Mouse (Mus musculus): ENCODE measurements at regions not wholly inside any gene's neighbourhood (a gene's known extent, or its start where the extent isn't known, plus 50 kb on each side); places are given as distances from the start of the nearest gene placed in this dataset.

DNA sequence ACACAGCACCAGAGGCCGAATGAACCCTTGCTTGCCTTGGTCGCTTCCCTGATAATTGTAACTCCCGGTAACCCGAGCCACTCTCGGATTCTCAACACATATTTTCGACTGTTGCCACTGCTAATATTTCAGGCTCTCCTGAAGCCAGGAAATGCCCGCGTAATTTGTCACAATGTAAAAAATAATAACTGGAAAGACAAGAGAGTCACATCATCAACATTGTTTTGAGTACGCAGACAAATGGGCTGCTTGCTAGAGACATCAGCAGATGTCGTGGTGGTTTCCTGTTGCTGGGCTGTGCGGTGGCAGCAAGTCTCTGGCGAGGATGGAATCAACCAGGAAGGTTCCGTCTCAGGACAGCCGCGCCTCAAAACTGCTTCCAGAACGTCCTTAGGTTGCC is 497.1 kb downstream of the Efna5 start:
- H3K36me3 ChIP-seq (replicated peaks): no peaks in the 10 kb centered on the region
- no peak overlapping the region for H3K4me3 ChIP-seq (replicated peaks)
- H3K27ac ChIP-seq: no peak overlapping the region
- no peaks in the 10 kb centered on the region for H3K4me1 ChIP-seq
- H3K4me2 ChIP-seq: no peak overlapping the region
- no peak for ATAC-seq (ENCODE audit: low FRiP score)
- H3K9me3 ChIP-seq: no peaks in the 10 kb centered on the region
- 90% methylated on average over 16 of the region's 16 CpGs for WGBS
- H3K9ac ChIP-seq: no peak overlapping the region
- H3K27me3 ChIP-seq: no peaks in the 10 kb centered on the region

DNA sequence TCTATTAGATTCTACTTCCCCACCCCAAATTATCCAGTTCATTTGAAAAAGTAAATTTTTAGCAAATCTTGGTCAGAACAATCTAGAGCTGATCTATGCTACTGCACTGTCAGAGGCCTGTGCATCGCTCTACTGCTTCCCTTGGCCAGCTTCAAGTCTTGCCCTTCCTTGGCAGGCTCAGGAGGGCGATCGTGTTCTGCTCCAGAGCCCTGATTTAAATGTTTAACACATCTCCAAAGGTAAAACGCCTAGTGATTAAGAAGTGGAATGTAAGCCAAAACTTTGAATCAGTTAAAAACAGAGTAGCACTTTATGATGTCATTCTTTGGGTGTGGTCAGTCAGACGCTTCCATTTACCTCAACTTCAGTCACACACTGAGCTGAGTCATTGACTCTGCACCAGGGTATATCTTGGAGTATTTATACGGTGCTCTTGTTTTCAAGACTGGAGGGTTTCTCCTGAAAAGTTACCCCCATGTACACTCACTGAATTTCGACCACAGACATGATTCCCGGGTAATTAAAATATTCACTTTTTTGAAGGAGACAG is 502.2 kb downstream of the Efna5 start:
- no peak for ATAC-seq (ENCODE audit: low FRiP score)
- Histone ChIP-seq H3K9ac (no peak overlapping the region), H3K9me3 (no peaks in the 10 kb centered on the region), H3K4me1 (no peaks in the 10 kb centered on the region), H3K4me3 (replicated peaks) (no peak overlapping the region), H3K27ac (no peak overlapping the region), H3K36me3 (replicated peaks) (no peaks in the 10 kb centered on the region), H3K4me2 (no peak overlapping the region), H3K27me3 (no peaks in the 10 kb centered on the region)
- WGBS: 88% methylated on average over 8 of the region's 8 CpGs

DNA sequence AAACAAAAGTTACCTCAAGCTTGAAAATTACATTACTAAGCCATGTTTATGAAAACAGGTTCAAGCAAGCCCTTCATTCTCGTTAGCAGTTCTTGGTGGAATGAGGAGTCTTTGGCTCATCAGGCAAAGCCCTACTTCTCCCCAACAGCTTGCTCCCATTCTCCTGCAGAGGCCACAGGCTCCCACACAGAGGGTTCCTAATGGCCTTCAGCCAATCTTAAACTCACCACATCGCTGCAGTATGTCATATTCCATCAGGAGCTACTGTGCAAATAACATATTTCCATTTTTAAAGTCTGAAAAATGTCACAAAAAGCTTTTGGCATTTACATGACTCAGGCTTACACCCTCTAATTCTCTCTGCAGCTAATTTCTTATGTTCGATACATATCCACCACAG is 512.0 kb downstream of the Efna5 start:
- Histone ChIP-seq H3K4me3 (replicated peaks) (no peak overlapping the region), H3K27ac (no peak overlapping the region), H3K36me3 (replicated peaks) (no peaks in the 10 kb centered on the region), H3K9ac (no peak overlapping the region), H3K4me1 (no peaks in the 10 kb centered on the region), H3K4me2 (no peak overlapping the region), H3K9me3 (no peaks in the 10 kb centered on the region), H3K27me3 (no peaks in the 10 kb centered on the region)
- no peak for ATAC-seq (ENCODE audit: low FRiP score)
- 83% methylated on average over 3 of the region's 3 CpGs for WGBS

DNA sequence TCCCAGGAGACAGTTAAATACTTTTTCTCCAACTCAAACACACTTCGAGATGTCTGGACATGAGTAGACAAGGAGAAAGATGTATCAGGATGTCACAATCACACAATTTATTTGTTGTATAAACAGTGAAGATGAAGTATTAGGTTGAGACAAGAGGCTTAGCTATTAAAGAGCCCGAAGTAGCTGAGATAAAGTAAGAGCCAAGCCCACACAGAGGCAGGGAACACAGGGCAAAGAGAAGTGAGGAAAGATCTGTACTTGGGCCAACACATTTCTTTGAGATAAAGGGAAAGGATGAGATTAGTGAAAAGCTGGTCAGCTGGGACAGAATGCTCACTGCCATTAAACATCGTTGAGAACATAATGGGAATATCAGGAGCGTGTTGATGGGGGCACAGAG is 513.2 kb downstream of the Efna5 start:
- no peaks in the 10 kb centered on the region for H3K9me3 ChIP-seq
- no peak overlapping the region for H3K4me2 ChIP-seq
- no peaks in the 10 kb centered on the region for H3K36me3 ChIP-seq (replicated peaks)
- no peak overlapping the region for H3K9ac ChIP-seq
- 79% methylated on average over 4 of the region's 4 CpGs for WGBS
- no peaks in the 10 kb centered on the region for H3K4me1 ChIP-seq
- no peaks in the 10 kb centered on the region for H3K27me3 ChIP-seq
- H3K4me3 ChIP-seq (replicated peaks): no peak overlapping the region
- no peak overlapping the region for H3K27ac ChIP-seq
- no peak for ATAC-seq (ENCODE audit: low FRiP score)

DNA sequence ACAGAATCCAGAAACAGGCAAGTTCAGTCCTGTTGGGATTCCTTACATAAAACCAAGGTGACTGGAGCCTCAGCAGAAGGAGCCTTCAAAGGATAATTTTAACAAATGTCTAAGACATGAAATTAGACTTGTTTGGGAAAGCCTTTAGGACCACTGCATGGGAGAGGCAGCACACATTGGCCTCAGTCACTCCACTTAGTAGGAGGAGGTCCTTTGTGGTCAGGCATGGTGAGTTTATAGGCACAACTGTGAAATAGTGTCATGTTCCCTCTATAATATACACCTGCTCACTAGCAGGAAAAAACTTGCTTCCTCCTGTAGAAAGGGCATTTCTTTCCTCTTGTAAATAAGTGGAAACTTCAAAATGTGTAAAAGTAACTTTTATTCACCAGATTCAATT is 522.8 kb downstream of the Efna5 start:
- Histone ChIP-seq H3K9me3 (no peaks in the 10 kb centered on the region), H3K4me2 (no peak overlapping the region), H3K27ac (no peak overlapping the region), H3K4me3 (replicated peaks) (no peak overlapping the region), H3K36me3 (replicated peaks) (no peaks in the 10 kb centered on the region), H3K9ac (no peak overlapping the region), H3K27me3 (no peaks in the 10 kb centered on the region), H3K4me1 (no peaks in the 10 kb centered on the region)
- ATAC-seq (ENCODE audit: low FRiP score): no peak

DNA sequence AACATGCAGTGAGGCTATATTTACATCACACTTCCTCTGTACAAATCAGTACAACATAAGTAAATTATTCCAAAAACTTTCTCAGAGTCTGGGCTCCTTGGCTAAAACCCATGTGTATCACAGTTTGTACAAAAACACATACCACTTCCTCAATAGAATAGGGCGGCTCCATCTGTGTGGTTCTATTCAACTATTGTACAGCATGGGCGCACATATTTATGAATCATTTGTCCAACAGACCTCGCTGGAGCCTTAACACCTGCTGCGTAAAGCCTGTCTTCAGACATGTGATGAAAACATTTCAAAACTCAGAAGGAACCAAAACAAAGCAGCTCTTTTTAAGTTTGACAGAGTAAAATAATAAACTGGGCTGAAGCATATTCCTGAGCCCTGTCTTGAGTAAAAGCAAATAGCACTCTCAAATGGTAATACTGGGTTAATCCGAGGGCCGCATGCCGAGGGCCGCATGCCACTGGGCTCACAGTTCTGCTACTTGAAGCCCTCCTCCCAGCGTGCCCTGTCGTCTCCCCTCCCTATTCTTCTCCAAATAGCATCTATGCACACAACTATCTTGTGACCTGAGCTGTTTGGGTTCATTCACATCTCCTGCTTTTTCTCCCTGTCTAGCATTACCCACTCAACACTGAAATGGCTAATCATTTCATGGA is 543.1 kb downstream of the Efna5 start:
- peaks cover 3% of the 10 kb centered on the region; the same call in 1 of the 2 replicates for H3K27me3 ChIP-seq
- H3K4me3 ChIP-seq (replicated peaks): no peak overlapping the region
- H3K9me3 ChIP-seq: no peaks in the 10 kb centered on the region
- H3K4me1 ChIP-seq: peaks cover 12% of the 10 kb centered on the region
- H3K36me3 ChIP-seq (replicated peaks): no peaks in the 10 kb centered on the region
- H3K4me2 ChIP-seq: no peak overlapping the region
- H3K27ac ChIP-seq: no peak overlapping the region
- 31% methylated on average over 10 of the region's 10 CpGs for WGBS
- ATAC-seq (ENCODE audit: low FRiP score): peak; percentile 67; the same call in 1 of the 2 replicates
- no peak overlapping the region for H3K9ac ChIP-seq

DNA sequence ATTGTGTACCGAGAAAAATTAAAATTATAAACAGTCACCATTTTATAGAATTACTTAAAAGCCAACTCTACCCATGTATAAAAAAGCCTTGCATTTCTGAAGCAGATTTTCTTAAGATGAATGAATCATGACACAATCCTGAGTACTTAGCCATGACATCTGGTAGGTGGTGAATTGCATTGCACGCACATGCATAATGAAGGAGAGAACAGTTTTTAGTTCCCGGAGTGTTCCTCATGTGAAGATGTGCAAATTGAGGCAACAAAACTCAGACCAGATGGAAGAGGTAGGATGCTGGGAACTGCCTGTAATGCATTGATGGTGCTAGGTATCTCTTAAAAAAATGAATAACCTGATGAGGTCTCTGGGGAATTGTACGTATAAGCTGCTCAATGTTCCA is 550.9 kb downstream of the Efna5 start:
- no peaks in the 10 kb centered on the region for H3K36me3 ChIP-seq (replicated peaks)
- H3K27me3 ChIP-seq: no peaks in the 10 kb centered on the region
- 92% methylated on average over 4 of the region's 4 CpGs for WGBS
- H3K9me3 ChIP-seq: no peaks in the 10 kb centered on the region
- no peak overlapping the region for H3K4me2 ChIP-seq
- H3K4me3 ChIP-seq (replicated peaks): no peak overlapping the region
- H3K9ac ChIP-seq: no peak overlapping the region
- ATAC-seq (ENCODE audit: low FRiP score): no peak
- no peaks in the 10 kb centered on the region for H3K4me1 ChIP-seq
- no peak overlapping the region for H3K27ac ChIP-seq

DNA sequence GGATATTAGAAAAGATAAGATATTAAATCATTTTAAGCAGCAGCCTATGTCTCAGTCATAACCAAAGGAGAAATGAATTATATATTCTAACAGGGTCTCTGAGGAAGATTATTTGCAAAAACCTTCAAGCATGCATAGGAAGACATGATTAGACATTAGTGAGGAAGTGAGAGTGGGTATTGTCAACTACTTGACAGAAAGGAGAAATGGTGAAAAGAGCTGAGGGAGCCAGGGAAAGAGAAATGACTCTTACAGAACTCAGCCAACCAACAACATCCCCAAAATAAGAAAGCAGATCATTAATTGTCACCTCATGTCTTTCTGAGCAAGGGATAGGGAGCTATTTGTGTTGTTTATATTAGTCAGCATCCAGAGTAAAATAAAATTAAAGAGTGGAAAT is 554.3 kb downstream of the Efna5 start:
- Histone ChIP-seq H3K4me3 (replicated peaks) (no peak overlapping the region), H3K27me3 (no peaks in the 10 kb centered on the region), H3K9me3 (no peaks in the 10 kb centered on the region), H3K4me1 (no peaks in the 10 kb centered on the region), H3K27ac (no peak overlapping the region), H3K36me3 (replicated peaks) (no peaks in the 10 kb centered on the region), H3K4me2 (no peak overlapping the region), H3K9ac (no peak overlapping the region)
- no peak for ATAC-seq (ENCODE audit: low FRiP score)

DNA sequence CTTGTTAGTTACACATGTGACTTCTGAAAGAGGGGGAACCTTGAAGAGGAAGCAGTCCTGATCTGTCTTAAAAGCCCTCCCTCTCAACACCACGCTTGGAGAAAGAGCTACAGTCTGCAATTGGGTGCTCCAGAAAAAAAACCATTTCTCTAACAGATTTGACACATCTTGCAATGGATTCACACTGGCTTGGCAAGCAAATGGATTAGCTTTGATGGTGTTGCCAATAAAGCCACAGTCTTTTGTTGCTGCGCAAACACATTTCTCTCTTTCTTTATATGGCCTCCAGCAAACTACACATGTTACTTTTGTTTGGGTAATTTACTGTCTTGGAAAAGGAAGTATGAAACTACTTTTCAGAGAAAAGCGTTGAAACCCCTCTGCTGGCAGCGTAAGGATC is 562.1 kb downstream of the Efna5 start:
- no peak for ATAC-seq (ENCODE audit: low FRiP score)
- no peak overlapping the region for H3K4me2 ChIP-seq
- H3K4me3 ChIP-seq (replicated peaks): no peak overlapping the region
- H3K27me3 ChIP-seq: no peaks in the 10 kb centered on the region
- H3K4me1 ChIP-seq: no peaks in the 10 kb centered on the region
- no peak overlapping the region for H3K9ac ChIP-seq
- H3K36me3 ChIP-seq (replicated peaks): no peaks in the 10 kb centered on the region
- H3K9me3 ChIP-seq: no peaks in the 10 kb centered on the region
- 75% methylated on average over 4 of the region's 4 CpGs for WGBS
- no peak overlapping the region for H3K27ac ChIP-seq

DNA sequence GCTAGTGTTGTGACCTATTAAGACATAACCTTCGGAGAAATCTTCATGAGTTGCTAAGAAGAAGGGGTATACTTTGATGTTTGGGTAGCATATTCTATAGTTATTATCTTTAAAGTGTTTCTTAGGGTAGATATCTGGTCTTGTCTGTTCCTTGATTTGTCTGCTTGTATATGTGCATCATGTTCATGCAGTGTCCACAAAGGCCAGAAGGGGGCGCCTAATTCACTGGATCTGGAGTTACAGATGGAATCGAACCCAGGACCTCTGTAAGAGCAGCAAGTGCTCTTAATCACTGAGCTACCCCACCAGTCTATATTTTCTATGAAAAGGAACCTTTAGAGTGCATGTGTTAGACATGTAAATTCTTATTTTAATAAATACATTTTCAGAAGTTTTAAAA is 571.1 kb downstream of the Efna5 start:
- 52% methylated on average over 3 of the region's 3 CpGs for WGBS

DNA sequence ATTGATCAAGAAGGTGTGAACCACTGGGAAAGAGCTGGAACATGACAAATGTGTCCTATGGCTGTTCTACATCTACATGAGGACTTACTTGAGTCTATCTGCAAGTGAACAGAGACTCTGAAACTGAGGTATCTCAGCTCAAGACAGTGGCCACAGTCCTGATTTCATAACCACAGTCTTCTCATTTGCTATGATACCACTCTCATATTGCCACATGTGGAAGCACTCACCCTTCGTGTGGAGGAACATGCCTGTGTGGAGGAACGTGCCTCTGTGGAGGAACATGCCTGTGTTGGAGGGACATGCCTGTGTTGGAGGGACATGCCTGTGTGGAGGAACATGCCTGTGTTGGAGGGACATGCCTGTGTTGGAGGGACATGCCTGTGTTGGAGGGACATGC is 574.0 kb downstream of the Efna5 start:
- no peak for ATAC-seq (ENCODE audit: low FRiP score)
- WGBS: 91% methylated on average over 2 of the region's 2 CpGs
- no peaks in the 10 kb centered on the region for H3K27me3 ChIP-seq
- H3K4me1 ChIP-seq: no peaks in the 10 kb centered on the region
- no peak overlapping the region for H3K4me3 ChIP-seq (replicated peaks)
- no peak overlapping the region for H3K4me2 ChIP-seq
- no peaks in the 10 kb centered on the region for H3K36me3 ChIP-seq (replicated peaks)
- no peaks in the 10 kb centered on the region for H3K9me3 ChIP-seq
- H3K9ac ChIP-seq: no peak overlapping the region
- H3K27ac ChIP-seq: no peak overlapping the region

More for the DNA sequence above, 571.1 kb downstream of the Efna5 start:
- Histone ChIP-seq H3K4me3 (replicated peaks) (no peak overlapping the region), H3K27me3 (no peaks in the 10 kb centered on the region), H3K4me2 (no peak overlapping the region), H3K36me3 (replicated peaks) (no peaks in the 10 kb centered on the region), H3K9ac (no peak overlapping the region), H3K9me3 (no peaks in the 10 kb centered on the region), H3K4me1 (no peaks in the 10 kb centered on the region), H3K27ac (no peak overlapping the region)
- ATAC-seq (ENCODE audit: low FRiP score): no peak

DNA sequence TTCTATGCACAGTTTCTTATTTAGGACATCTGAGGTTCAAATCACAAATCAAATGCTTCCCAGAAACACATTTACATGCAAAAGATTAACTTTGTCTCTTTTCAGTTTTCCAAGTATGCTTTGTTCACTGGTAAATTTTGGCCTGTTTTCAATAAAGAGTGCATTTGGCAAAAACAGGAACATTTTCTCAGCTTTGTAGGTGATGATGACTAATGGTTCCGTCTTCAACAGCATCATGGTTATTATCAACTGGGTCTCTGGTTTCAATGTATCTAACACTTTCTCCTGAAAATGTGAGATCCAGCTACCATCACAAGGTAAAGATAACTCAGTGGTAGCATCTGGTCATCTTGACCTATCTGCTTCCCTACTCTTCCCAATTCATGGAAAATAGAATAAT is 574.6 kb downstream of the Efna5 start:
- Histone ChIP-seq H3K27me3 (no peaks in the 10 kb centered on the region), H3K4me1 (no peaks in the 10 kb centered on the region), H3K9ac (no peak overlapping the region), H3K36me3 (replicated peaks) (no peaks in the 10 kb centered on the region), H3K4me2 (no peak overlapping the region), H3K27ac (no peak overlapping the region), H3K9me3 (no peaks in the 10 kb centered on the region), H3K4me3 (replicated peaks) (no peak overlapping the region)
- ATAC-seq (ENCODE audit: low FRiP score): no peak
- 86% methylated on average over 1 of the region's 1 CpGs for WGBS

DNA sequence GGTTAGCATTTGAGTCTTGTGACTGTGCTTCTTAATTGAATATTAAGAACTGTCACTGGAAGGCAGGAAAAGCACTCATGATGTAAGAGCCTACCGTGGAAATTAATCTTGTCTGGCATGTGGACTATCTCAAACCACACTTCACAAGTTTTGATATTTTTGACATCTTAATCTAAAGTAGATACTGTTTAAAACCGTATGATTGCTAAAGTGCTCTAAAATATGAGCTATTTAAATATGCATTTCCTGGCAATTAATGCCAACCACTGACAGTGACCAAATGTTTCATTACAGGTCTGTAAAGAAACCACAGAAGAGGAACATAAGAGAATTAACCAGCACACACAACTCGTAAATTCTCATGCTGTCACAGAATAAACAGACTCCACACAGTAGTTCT is 576.0 kb downstream of the Efna5 start:
- no peak overlapping the region for H3K4me2 ChIP-seq
- no peak overlapping the region for H3K9ac ChIP-seq
- no peak for ATAC-seq (ENCODE audit: low FRiP score)
- no peaks in the 10 kb centered on the region for H3K4me1 ChIP-seq
- H3K36me3 ChIP-seq (replicated peaks): no peaks in the 10 kb centered on the region
- no peak overlapping the region for H3K27ac ChIP-seq
- no peaks in the 10 kb centered on the region for H3K9me3 ChIP-seq
- no peak overlapping the region for H3K4me3 ChIP-seq (replicated peaks)
- 84% methylated on average over 3 of the region's 3 CpGs for WGBS
- no peaks in the 10 kb centered on the region for H3K27me3 ChIP-seq

Measured in forebrain, embryonic 12.5 days (tissue).